Mouse (Mus musculus) layer of hippocampus, postnatal 14 days (tissue): Measurements from ENCODE around the gene Ankrd13d. TPM values are rescaled to one million over a fixed set of nuclear protein-coding genes. Genes with fewer than 3 reads are reported as not detected.

ENCODE experiments used
- DNase-seq, 2 experiments: peaks; one replicate each; pipeline ENCODE4 v3.0.0; 2021 to 2022; ENCODE audit warnings: low spot score in 2 of 2, mixed read lengths in 1 of 2
- total RNA-seq, 2 experiments: library from RNA; stranded (reverse); gene quantifications; 2 replicates each; pipeline ENCODE4 v1.2.3; 2021

Gene Ankrd13d
- total RNA-seq, 2 experiments from 2014 or later = 70.3 to 81.8 TPM

DNA sequence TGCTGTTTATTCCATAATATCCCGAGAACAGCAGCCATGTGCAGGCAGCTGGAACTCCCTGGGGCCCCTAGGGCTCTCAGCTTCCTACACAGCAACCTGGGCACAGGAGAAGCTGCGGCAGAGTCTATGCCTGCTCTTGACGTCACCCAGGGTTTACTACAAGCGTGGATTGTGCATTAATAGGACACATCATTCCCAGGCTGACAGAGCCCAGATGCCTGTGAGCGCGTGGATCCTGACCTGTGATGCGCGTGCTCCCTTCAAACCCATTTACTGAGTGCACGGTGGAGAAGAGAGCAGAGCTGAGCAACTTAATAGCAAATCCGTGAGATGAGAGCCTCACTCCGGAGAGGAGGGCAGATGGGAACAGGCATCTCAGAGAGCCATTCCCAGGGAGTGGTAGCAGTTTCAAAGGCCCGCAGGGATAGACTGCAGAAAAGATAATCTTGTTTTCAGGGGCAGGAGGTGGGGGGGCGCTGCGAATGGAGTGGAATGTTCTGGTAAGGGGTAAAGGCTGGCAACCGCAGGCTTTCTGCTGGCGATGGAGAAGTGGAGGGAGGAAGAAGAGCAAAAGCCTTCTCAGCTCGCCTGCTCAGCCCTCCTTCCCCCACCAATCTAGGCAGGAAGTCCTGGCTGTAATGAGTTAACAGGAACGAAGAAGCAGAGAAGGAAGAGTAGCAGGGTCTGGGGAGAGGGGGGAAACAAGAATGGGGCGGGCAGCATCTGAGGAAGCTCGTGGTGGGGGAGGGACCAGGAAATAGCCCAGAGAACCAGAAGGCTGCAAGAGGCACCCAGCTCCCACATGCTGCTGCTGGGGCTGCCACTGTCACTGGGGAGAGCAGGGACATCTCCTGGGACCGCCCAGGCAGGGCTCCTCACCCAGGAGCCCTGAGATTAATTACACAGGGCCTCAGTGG is 19.1 kb upstream of the Ankrd13d start:
- DNase-seq = peak in 1 of 2 experiments; percentile 57

DNA sequence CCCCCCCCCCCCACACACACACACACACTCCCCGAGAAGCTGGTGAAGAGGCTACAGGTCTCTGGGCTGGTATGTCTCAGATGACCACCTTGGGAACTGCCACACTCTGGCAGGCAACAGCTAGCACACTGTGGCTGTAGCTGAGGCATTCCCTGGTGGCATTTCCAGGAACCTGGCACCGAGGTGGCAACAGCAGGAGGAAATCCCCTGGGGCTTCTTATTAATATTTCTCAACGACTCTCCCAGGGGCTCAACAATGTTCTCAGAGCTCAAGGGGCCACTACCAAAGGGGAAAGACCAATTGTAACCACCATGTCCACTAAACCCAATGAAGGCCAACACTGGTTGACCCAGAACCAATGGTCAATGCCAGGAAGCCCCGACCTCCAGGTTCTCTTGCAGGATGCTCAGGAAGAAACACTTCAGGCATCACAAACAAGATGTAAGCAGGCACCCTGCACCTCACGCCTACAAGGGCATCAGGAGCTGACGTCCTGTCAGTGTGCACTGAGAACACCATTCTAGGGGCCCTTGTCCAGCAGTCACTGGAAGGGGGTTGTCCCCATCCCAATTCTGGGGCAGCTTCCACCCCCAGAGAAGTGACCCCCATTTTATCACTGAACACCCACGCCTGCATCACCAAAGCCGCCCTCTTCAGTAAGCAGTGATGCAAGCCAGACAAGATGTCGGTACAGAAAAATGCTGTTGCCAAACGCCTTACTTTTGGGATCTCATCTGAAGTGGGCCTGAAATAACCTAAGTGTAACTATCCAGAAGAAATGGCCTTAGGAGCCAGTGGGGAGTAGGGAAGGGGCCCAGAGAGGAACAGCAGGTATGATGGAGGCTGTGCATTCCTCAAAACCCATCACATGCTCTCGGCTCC is 18.2 kb upstream of the Ankrd13d start:
- DNase-seq = no peak

DNA sequence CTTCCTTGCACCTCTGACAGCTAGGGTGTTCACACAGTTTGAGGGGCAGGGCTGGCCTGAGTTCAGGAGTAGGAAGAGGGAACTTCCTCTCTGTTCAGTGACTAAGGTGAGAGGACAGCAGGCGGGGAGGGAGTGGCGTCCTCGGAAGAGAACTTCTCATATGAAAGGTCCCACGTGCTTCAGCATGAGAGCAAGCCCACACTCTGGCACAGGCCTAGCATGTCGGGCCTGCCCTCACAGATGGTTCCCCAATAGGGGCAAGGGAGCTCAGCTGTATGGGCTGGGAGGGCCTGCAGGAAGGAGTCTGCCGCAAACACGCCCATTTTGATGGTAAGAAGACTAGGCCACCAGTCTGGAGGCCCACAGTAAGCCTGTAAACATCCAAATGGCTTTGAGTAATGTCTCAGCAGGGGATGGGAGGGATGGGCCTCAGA is 17.4 kb upstream of the Ankrd13d start:
- no peak for DNase-seq

DNA sequence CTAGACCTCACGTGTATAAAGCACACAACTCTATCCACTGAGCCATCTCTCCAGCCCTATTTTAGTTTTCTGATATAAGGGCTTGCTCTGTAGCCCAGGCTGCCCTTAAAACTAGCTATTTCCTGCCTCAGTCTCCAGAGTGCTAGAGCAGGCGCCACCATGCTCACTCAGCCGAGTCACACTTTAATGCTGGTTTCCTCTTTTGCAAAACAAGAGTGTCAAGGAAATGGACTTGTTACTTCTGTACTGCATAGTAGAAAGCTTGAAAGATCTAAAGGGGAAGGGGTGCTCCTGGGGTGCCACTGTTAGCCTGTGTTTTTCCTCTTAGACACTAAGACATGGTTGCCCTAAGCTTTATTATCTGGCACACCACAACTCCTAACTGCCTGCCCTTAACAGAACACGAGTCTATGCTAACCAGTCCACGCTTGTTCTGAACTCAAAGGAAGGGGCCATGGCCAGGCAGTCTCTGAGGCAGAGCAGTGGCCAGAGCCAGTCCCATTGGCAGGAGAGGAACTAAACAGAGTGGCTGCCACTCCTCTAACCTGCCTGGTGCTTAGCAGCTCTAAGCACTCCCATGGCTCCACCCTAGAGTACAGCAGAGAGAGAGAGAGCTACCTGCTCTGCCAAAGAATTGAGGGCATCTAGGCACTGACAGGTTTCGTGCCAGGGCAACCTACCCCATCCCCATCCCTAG is 16.8 kb upstream of the Ankrd13d start:
- DNase-seq = no peak

DNA sequence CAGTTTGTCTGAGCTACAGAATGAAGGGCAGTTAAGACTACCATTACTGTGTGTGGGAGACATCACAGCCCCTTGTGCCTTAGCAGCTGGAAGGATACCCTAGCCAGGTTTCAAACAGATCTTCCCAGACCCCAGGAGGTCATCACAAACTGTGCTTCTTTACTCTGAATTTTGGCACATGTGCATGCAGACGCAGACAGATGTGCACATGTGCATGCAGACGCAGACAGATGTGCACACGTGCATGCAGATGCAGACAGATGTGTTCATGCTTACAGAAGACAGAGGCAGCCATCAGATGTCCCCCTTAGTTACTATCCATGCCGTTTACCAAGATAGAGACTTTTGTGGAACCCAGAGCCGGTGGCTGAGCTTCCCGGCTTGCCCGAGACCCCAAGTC is 16.2 kb upstream of the Ankrd13d start:
- no peak for DNase-seq

DNA sequence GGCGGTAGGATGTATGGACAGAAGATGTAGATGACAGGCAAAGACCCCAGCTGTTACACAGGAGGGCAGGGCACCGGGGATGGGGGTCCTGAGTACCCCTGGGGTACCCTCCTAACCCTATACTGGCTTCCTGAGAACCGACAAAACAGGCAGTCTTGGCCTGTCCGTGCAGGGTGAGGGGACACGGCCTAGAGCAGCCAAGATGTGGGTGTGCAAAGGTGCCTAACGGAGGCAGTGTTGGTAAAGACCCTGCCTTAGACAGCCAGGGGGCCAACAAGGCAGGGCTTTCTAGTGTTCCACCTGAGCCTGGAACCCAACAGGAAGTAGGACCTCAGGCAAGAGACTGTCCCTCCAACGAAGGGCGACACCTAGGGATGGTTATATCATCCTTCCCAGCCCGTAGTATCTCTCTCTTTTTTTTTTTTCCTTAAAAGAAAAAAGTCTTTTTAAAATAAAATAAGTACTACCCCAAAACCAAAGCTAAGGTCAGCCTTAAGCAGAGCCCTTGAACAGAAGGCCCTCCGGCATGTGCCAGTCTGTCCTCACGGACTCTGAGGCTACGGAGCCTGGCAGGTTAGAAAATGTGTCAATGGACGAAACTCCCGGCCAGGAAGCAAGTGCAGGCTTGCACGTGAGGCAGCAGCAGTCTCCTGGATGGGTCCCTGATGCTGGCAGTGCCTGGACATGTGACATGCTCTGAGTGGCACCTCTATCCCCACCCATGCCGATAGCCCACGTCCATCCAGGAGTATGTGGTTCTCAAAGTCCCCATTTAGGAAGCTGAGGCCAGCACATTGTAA is 15.6 kb upstream of the Ankrd13d start:
- no peak for DNase-seq

DNA sequence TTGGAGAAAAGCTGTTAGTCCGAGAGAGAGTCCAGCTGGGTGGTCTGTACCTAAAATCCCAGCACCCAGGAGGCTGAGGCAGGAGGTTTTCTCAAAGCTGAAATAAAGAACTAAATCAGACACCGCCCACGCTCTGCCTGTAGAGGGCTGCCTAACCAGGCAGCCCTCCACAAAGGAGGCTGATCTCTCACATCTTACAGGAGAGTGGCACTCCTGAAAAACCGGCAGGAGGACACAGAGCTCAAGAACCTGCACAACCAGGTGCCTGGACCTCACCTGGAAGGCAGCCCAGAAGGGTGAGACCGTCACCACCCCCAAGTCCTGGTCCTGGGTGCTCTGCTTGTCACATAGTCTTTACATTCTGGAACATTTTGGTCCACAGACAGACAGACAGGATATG is 14.9 kb upstream of the Ankrd13d start:
- DNase-seq = no peak

DNA sequence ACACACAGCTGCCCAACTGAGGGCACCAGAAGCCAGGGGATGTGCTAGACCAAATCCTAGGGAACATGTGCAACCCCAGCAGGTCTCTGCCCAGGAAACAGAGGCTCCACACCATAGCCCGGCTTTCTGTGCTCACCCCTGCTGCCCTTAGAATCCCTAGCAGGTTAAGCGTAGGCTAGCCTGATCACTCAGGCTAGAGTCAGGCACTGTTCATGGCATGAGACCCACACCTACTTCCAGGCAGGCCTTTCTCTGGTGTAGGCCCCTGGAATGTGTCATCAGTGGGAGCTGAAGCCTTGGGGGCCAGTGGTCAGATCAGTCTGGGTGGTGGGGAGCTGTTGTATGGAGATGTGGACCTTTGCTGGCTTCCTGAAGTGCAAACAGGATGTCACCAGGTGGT is 13.7 kb upstream of the Ankrd13d start:
- DNase-seq = no peak

DNA sequence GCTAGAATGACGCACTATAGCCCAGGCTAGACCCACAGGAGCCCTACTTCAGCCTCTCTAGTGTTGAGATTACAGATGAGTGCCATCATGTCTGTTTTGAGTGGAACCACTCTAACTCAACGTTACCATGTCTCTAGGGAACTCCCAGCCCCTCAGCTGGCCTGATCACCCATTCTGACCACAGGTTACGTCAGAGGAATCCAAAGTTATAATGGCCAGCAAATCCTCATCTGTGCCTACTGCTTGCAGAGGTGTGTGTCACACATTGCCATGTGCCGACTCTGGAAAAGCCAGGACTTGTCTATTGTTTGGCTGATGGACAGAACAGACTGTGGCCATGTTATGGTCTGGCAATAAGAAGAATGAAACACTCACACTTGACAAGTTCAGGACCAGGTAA is 12.5 kb upstream of the Ankrd13d start:
- no peak for DNase-seq

DNA sequence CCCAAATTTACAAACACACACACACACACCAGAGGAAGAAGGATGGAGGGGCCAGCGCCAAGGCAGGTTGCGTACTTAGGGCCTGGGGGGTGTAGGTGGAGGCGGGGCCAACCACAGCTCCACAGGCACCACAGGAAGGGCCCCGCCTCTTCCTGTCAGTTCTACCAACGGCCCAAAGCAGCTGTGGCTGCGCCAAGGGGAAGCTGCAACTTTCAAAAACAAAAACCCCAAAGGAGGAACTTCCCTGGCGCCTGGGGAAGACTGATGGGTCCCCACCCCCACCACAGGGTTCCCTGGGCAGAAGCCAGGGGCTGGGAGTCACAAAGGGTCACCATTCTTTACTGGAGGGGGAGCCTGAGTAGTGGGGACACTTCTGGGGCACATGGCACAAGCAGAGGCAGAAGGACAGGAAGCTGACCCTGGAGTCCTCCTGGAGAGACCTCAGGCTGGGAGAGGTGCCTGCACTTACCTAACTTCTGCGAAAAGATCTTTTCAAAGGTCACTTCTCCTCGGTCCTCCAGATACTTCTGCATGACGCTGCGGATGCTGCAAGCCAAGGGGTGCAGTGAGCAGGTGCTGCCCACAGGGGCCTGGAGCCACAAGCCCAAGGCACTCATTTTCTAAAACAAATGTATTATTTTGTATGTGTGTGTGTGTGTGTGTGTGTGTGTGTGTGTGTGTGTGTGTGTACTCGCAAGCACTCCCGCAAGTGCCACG is 11.6 kb upstream of the Ankrd13d start:
- DNase-seq = no peak

DNA sequence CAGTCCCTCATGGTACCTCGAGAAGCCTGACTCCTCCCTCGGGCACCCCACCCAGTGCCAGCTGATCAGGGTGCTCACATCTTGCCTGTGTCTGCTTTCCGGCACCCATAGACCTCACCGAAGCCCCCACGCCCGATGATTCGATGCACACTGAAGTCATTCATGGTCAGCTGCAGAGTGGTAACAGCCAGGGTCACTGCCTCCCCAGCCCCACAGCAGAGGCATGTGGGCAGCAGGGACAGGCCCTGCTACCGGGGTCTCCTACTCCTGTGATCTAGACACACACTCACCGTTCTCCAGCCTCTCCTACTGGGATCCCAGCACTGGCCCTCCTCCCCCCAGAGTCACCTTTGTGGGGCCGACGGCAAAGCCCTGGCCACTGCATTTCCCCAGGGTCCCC is 8.2 kb upstream of the Ankrd13d start:
- no peak for DNase-seq

DNA sequence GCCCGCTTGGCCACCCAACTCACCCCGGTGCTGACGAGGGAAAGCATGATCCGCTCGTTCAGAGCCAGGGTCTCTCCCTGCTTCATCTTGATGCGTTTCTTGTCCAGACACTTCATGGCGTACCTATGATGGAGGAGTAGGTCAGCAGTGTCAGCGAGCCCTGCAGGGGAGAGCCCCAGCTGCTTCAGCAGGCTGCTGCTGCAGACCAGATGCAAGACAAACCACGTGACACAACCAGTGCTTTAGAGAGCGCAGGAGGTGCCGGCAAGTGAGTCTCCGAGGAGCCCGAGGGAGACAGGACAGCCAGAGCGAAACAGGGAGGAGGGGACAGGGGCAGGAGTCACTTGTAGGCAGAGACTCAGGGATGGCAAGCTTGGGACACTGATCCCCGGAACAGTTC is 7.8 kb upstream of the Ankrd13d start:
- no peak for DNase-seq

DNA sequence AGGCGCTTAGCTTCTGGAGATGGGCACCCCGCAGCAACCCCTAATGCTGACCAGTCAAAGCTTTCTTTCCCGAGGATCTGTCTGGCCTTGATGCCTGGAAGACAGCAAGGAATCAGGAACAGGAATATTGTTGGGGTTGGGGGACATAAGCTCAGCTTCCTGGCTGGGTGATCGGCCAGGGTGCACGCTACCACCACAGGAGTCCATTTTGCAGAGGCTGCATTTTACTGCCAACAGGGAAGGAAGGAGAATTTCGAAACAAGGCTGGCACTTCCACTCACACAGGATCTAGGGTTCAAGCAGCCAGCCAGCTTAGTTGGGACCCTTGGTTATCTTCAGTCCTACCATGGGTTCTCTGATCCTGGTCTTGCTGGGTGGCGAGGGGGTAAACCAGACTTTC is 716 bp upstream of the Ankrd13d start:
- no peak for DNase-seq

DNA sequence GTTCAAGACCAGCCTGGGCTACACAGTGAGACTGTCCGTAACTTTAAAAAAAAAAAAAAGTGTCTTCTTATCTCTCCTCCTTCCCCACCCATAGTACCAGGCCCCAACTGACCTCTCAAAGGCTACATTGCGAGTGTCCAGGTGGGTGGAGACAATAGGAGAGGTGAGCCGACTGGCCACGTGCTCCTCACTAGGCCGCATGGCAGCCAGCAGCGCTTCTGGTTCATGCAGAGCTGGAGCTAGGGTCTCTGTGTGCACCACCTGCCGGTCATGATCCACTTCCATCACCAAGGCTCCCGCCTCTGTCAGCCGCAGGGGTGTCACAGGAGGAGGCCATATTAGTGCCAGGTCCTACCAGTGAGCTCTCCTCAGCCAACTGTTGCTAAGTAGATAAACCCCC is 2.5 kb downstream of the Ankrd13d start:
- DNase-seq = no peak

DNA sequence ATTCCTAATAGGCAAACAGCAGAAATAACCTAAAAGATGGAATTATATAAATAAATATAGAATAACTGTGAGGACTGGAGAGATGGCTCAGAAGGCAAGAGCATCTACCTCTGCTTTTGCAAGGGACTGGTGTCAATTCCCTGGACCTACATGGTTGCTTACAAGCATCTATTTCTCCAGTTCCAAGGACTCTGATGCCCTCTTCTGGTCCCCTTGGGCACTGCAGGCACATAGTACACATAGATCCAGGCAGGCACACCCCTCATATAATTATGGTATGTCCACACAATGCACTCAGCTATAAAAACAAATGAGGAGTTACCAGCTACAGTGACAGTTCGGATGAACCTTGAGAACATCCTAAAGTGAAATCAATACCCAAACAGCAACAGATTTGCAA is 3.5 kb downstream of the Ankrd13d start:
- DNase-seq = no peak

DNA sequence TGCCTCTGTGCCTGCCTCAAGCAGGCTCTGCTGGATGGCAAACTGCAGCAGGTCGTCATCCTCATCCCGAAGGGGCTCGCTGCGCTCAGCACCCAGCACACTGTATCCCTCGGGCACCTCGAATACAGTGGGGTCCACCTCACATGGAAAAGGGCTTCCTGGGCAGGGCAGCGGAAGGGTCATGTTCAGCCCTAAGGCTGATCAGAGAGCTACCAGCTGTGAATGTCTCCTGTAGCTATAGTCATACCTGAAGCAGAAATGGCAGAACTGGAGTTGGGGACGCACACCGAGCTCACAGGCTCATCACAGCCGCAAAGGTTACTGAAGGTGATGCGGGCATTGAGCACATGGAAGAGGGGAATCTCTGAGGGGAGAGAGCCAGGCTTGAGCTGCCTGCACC is 12.0 kb downstream of the Ankrd13d start:
- no peak for DNase-seq

DNA sequence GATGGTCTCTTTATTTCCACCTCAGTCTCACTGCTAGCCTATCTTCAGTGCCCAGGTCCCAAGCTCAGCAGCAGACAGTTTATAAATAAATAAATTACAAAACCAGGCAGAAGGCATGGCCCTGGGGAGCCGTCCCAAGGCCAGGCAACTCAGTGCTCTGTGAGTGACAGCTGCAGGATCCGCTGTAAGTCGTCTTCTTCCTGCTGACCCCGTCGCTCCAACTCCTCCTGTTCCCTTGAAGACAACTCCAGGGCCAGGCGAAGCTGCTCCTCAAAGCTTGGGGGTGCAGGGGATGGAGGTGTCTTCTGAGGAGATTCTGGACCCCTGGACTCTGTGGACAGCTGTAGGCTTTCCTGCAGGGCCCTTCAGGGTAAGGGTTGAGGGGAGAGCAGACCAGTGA is 12.8 kb downstream of the Ankrd13d start:
- no peak for DNase-seq

DNA sequence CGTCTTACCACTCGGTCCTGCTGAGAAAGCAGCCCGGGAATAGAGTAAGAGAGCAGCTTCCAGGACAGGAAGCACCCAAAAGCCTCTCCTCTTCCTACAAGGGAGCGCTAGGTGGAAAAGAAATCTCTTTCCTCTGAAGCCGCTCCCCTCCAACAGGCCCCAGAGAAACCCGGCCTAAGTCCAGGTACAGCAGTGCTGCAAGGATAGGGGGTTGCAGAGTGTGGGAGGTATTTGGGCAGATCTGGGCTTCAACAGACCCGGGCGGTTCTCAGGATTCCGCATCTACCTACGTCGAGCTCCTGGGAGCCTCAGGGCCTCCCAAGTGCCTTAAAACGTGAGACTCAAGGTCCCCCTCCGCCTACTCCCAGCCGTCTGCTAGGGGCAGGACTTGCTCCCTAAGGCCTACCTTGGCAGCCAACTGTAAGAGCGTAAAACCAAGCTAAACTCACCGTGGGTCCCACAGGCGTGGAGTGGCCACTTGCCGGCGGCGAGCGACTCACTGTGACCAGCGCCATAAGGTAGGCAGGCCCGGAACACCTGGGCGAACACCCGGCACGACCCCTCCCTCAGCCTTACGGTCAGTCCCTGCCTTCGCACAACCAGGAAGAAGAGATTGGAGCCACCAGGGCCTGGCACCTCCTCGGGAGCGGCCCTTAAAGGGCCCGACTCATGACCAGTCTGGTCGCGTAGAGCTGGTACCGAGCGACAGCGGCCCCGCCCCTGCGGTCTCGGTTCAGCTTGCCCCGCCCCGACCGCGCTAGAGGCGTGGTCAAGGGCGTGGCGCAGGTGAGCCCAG is 14.2 kb downstream of the Ankrd13d start, which contains the start of gene Ssh3:
Gene Ssh3 (minus strand): TSS at position 615 of the 796 bp plus-strand sequence.
- peak; percentile 39 to 57 for DNase-seq

DNA sequence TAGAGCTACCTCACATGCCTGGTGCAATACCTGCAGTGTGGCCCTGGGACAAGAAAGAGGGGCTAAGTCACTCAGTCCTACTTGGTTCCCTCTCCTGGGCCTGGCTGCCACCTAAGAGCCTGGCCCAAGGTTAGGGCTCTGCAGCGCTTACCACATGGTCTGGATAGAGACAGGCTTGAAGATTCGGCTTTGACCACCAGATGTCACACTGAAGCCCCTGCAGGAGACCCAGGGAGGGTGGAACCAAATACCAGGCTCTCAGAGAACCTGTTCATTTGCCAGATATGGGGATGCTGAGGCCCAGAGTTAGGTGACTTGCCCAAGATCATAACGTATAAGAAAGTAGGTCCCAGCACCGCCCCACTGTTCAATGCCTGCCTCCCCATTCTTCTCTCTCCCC is 17.0 kb downstream of the Ankrd13d start:
- no peak for DNase-seq
